Comparison of ENCODE assay signal across 8 mouse cellular contexts in the genomic region with DNA sequence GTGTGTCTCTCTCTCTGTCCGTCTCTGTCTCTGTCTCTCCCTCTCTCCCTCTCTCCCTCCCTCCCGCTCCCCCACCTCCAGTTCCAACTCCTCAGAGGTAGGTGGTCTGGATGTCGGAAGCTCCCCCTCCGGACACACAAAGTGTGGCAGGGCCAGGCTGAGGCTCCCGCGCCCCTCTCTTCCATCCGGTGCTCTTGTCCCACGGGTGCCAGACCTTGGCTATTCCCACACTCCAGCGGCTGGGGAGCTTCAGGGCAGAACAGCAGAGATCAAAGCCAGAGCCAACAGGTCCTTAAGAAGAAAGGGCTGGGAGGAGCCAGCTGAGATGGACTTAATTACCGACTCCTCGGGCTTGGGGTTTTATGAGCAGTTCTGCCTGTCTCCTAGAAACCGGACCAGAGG.
DNase-seq lines count a peak whose midpoint lies in the region; ATAC-seq and TF ChIP-seq lines count a peak whose summit lies in the region.

No protein-coding gene starts in this region.

- WGBS in kidney, postnatal 0 days = 1% methylated on average over 12 of the region's 12 CpGs
- WGBS in embryonic facial prominence, embryonic 13.5 days = under 1% methylated on average over 12 of the region's 12 CpGs
- WGBS in hindbrain, embryonic 10.5 days = 2% methylated on average over 12 of the region's 12 CpGs
- WGBS in cerebellum, adult 2 months = 5% methylated on average over 12 of the region's 12 CpGs

- no peaks in the 10 kb centered on the region for H3K27me3 ChIP-seq in kidney, postnatal 0 days (ENCODE audit: insufficient read depth, low read length)
- H3K27me3 ChIP-seq in embryonic facial prominence, embryonic 13.5 days = no peaks in the 10 kb centered on the region
- peaks cover 30% of the 10 kb centered on the region for H3K27me3 ChIP-seq in hindbrain, embryonic 10.5 days (ENCODE audit: insufficient read depth, poor library complexity, severe bottlenecking)
- no peaks in the 10 kb centered on the region; the same call in 1 of the 2 replicates for H3K27me3 ChIP-seq in cerebellum, adult 2 months (ENCODE audit: control insufficient read depth, insufficient read depth, low read length)

- DNase-seq in kidney, postnatal 0 days (ENCODE audit: low spot score) = peak; percentile 93
- DNase-seq in kidney, adult 9 months = no peak
- peak; percentile 73 for DNase-seq in hindbrain, embryonic 10.5 days (ENCODE audit: low spot score)
- DNase-seq in lung, adult 18-20 months = peak; percentile 33 to 60
- peak; percentile 40 for DNase-seq in retina, embryonic 14.5 days (ENCODE audit: low spot score)
- no peak for DNase-seq in spleen, postnatal 4 days (ENCODE audit: low spot score in 2 of 2)
- DNase-seq in cerebellum, adult 2 months = no peak

- H3K9ac ChIP-seq in kidney, postnatal 0 days (ENCODE audit: low read depth, low read length) = peak overlapping the region; percentile 31; the same call in 1 of the 2 replicates
- H3K9ac ChIP-seq in embryonic facial prominence, embryonic 13.5 days = peak overlapping the region; percentile 61; the same call in 1 of the 2 replicates

- H3K9me3 ChIP-seq in kidney, postnatal 0 days (replicated peaks; ENCODE audit: low read length) = no peaks in the 10 kb centered on the region
- H3K9me3 ChIP-seq in embryonic facial prominence, embryonic 13.5 days = no peaks in the 10 kb centered on the region
- H3K9me3 ChIP-seq in hindbrain, embryonic 10.5 days = no peaks in the 10 kb centered on the region

- TF ChIP-seq POLR2A in cerebellum, adult 2 months (IDR thresholded peaks at IDR 0.05; ENCODE audit: borderline replicate concordance, insufficient read depth, low read length) = no peak

- peak overlapping the region; percentile 28 for H3K4me3 ChIP-seq in kidney, postnatal 0 days (replicated peaks; ENCODE audit: low read depth, low read length)
- peak overlapping the region; percentile 26 for H3K4me3 ChIP-seq in embryonic facial prominence, embryonic 13.5 days
- peak overlapping the region; percentile 47 for H3K4me3 ChIP-seq in hindbrain, embryonic 10.5 days
- no peak overlapping the region for H3K4me3 ChIP-seq in cerebellum, adult 2 months (replicated peaks; ENCODE audit: insufficient read depth, low read depth, low read length)

- no peak; the same call in 1 of the 2 replicates for TF ChIP-seq CTCF in kidney, postnatal 0 days (IDR thresholded peaks at IDR 0.05; ENCODE audit: low read depth)
- TF ChIP-seq CTCF in cerebellum, adult 2 months (IDR thresholded peaks at IDR 0.05; ENCODE audit: borderline replicate concordance, insufficient read depth, low read depth, low read length) = no peak

- H3K4me2 ChIP-seq in kidney, postnatal 0 days (ENCODE audit: low read length) = peak overlapping the region; percentile 59
- peak overlapping the region; percentile 59 for H3K4me2 ChIP-seq in embryonic facial prominence, embryonic 13.5 days

- no peaks in the 10 kb centered on the region for H3K4me1 ChIP-seq in kidney, postnatal 0 days (replicated peaks; ENCODE audit: insufficient read depth, low read length)
- H3K4me1 ChIP-seq in embryonic facial prominence, embryonic 13.5 days = peaks cover 27% of the 10 kb centered on the region
- H3K4me1 ChIP-seq in hindbrain, embryonic 10.5 days (replicated peaks) = peaks cover 34% of the 10 kb centered on the region
- no peaks in the 10 kb centered on the region for H3K4me1 ChIP-seq in cerebellum, adult 2 months (ENCODE audit: control insufficient read depth, insufficient read depth, low read length)

- no peaks in the 10 kb centered on the region for H3K36me3 ChIP-seq in kidney, postnatal 0 days (ENCODE audit: insufficient read depth, low read length)
- no peaks in the 10 kb centered on the region for H3K36me3 ChIP-seq in embryonic facial prominence, embryonic 13.5 days
- H3K36me3 ChIP-seq in hindbrain, embryonic 10.5 days = no peaks in the 10 kb centered on the region

- peak overlapping the region; percentile 36; the same call in 1 of the 2 replicates for H3K27ac ChIP-seq in kidney, postnatal 0 days
- H3K27ac ChIP-seq in embryonic facial prominence, embryonic 13.5 days = no peak overlapping the region
- peak overlapping the region; percentile 85 for H3K27ac ChIP-seq in hindbrain, embryonic 10.5 days
- H3K27ac ChIP-seq in cerebellum, adult 2 months (ENCODE audit: insufficient read depth, low read length) = no peak overlapping the region

- peak; percentile 77 for ATAC-seq in kidney, postnatal 0 days (replicated peaks; ENCODE audit: low FRiP score, low read depth)
- no peak for ATAC-seq in embryonic facial prominence, embryonic 13.5 days (ENCODE audit: insufficient number of reproducible peaks, insufficient read depth, low FRiP score, low TSS enrichment, low read depth)

Comparison
In these comparisons a context has a peak if more than half of its experiments do, and no peak if none do; other contexts are left out.
1. DNase-seq: peak in kidney, postnatal 0 days (single experiment), hindbrain, embryonic 10.5 days (single experiment), lung, adult 18-20 months (2 of 2) and retina, embryonic 14.5 days (single experiment); none in kidney, adult 9 months (single experiment), spleen, postnatal 4 days (0 of 2) and cerebellum, adult 2 months (0 of 2).
2. H3K27ac ChIP-seq: peak in kidney, postnatal 0 days (single experiment) and hindbrain, embryonic 10.5 days (single experiment); none in embryonic facial prominence, embryonic 13.5 days (single experiment) and cerebellum, adult 2 months (single experiment).